Mouse (Mus musculus): ENCODE measurements at regions not wholly inside any gene's neighbourhood (a gene's known extent, or its start where the extent isn't known, plus 50 kb on each side); places are given as distances from the start of the nearest gene placed in this dataset.

- H3K27ac ChIP-seq = no peak overlapping the region
- no peaks in the 10 kb centered on the region for H3K36me3 ChIP-seq
- H3K27me3 ChIP-seq = no peaks in the 10 kb centered on the region
- H3K4me3 ChIP-seq = no peak overlapping the region
- no peak overlapping the region for H3K4me2 ChIP-seq
- H3K9me3 ChIP-seq (replicated peaks) = no peaks in the 10 kb centered on the region
- 61% methylated on average over 11 of the region's 11 CpGs for WGBS
- ATAC-seq (replicated peaks; ENCODE audit: insufficient number of reproducible peaks, insufficient read depth, low FRiP score, low read depth) = no peak
- no peaks in the 10 kb centered on the region for H3K4me1 ChIP-seq (replicated peaks)
- H3K9ac ChIP-seq = no peak overlapping the region
Observed at GRCm38 (mm10) chr2:74032177-74033021, 121.3 kb upstream of the Atp5g3 start.

- H3K4me1 ChIP-seq (replicated peaks) = no peaks in the 10 kb centered on the region
- no peak overlapping the region for H3K9ac ChIP-seq
- no peaks in the 10 kb centered on the region for H3K27me3 ChIP-seq
- WGBS = 63% methylated on average over 9 of the region's 9 CpGs
- H3K27ac ChIP-seq = no peak overlapping the region
- H3K4me3 ChIP-seq = no peak overlapping the region
- no peak overlapping the region for H3K4me2 ChIP-seq
- H3K9me3 ChIP-seq (replicated peaks) = no peaks in the 10 kb centered on the region
- ATAC-seq (replicated peaks; ENCODE audit: insufficient number of reproducible peaks, insufficient read depth, low FRiP score, low read depth) = no peak
- H3K36me3 ChIP-seq = no peaks in the 10 kb centered on the region
Observed at GRCm38 (mm10) chr2:74029938-74030337, 118.8 kb upstream of the Atp5g3 start.

GRCm38 (mm10) chr2:74027404-74028104, 116.4 kb upstream of the Atp5g3 start:
- no peaks in the 10 kb centered on the region for H3K9me3 ChIP-seq (replicated peaks)
- no peak overlapping the region for H3K4me3 ChIP-seq
- no peak overlapping the region for H3K4me2 ChIP-seq
- no peak overlapping the region for H3K9ac ChIP-seq
- ATAC-seq (replicated peaks; ENCODE audit: insufficient number of reproducible peaks, insufficient read depth, low FRiP score, low read depth) = no peak
- no peaks in the 10 kb centered on the region for H3K27me3 ChIP-seq
- H3K27ac ChIP-seq = no peak overlapping the region
- H3K4me1 ChIP-seq (replicated peaks) = no peaks in the 10 kb centered on the region
- WGBS = 57% methylated on average over 11 of the region's 11 CpGs
- H3K36me3 ChIP-seq = no peaks in the 10 kb centered on the region

GRCm38 (mm10) chr2:74015146-74015545, 104.0 kb upstream of the Atp5g3 start:
- ATAC-seq (replicated peaks; ENCODE audit: insufficient number of reproducible peaks, insufficient read depth, low FRiP score, low read depth) = no peak
- Histone ChIP-seq H3K4me3 (no peak overlapping the region), H3K4me1 (replicated peaks) (no peaks in the 10 kb centered on the region), H3K36me3 (no peaks in the 10 kb centered on the region), H3K4me2 (no peak overlapping the region), H3K9ac (no peak overlapping the region), H3K9me3 (replicated peaks) (no peaks in the 10 kb centered on the region), H3K27me3 (no peaks in the 10 kb centered on the region; the same call in 1 of the 2 replicates), H3K27ac (no peak overlapping the region)
- WGBS = 86% methylated on average over 7 of the region's 7 CpGs

GRCm38 (mm10) chr2:74014201-74014600, 103.1 kb upstream of the Atp5g3 start:
- no peak overlapping the region for H3K9ac ChIP-seq
- ATAC-seq (replicated peaks; ENCODE audit: insufficient number of reproducible peaks, insufficient read depth, low FRiP score, low read depth) = no peak
- no peaks in the 10 kb centered on the region; the same call in 1 of the 2 replicates for H3K27me3 ChIP-seq
- H3K4me2 ChIP-seq = no peak overlapping the region
- H3K36me3 ChIP-seq = no peaks in the 10 kb centered on the region
- no peaks in the 10 kb centered on the region for H3K9me3 ChIP-seq (replicated peaks)
- H3K4me3 ChIP-seq = no peak overlapping the region
- no peak overlapping the region for H3K27ac ChIP-seq
- WGBS = 78% methylated on average over 3 of the region's 3 CpGs
- no peaks in the 10 kb centered on the region for H3K4me1 ChIP-seq (replicated peaks)

- 13% methylated on average over 2 of the region's 2 CpGs for WGBS
- H3K4me1 ChIP-seq (replicated peaks) = no peaks in the 10 kb centered on the region
Observed at GRCm38 (mm10) chr2:73998531-73998930, 87.4 kb upstream of the Atp5g3 start.

GRCm38 (mm10) chr2:73996986-73997385, 85.9 kb upstream of the Atp5g3 start:
- H3K4me2 ChIP-seq = no peak overlapping the region
- H3K27ac ChIP-seq = no peak overlapping the region
- no peak overlapping the region for H3K9ac ChIP-seq
- H3K9me3 ChIP-seq (replicated peaks) = no peaks in the 10 kb centered on the region
- no peaks in the 10 kb centered on the region for H3K4me1 ChIP-seq (replicated peaks)
- no peaks in the 10 kb centered on the region for H3K36me3 ChIP-seq
- H3K4me3 ChIP-seq = no peak overlapping the region
- 53% methylated on average over 5 of the region's 5 CpGs for WGBS
- ATAC-seq (replicated peaks; ENCODE audit: insufficient number of reproducible peaks, insufficient read depth, low FRiP score, low read depth) = no peak
- peaks cover 8% of the 10 kb centered on the region for H3K27me3 ChIP-seq

More at GRCm38 (mm10) chr2:73998531-73998930, 87.4 kb upstream of the Atp5g3 start:
- no peaks in the 10 kb centered on the region for H3K9me3 ChIP-seq (replicated peaks)
- ATAC-seq (replicated peaks; ENCODE audit: insufficient number of reproducible peaks, insufficient read depth, low FRiP score, low read depth) = no peak
- no peak overlapping the region for H3K27ac ChIP-seq
- H3K36me3 ChIP-seq = no peaks in the 10 kb centered on the region
- no peak overlapping the region for H3K4me3 ChIP-seq
- no peak overlapping the region for H3K4me2 ChIP-seq
- H3K9ac ChIP-seq = no peak overlapping the region
- peaks cover 8% of the 10 kb centered on the region for H3K27me3 ChIP-seq

GRCm38 (mm10) chr2:73991818-73992217, 80.7 kb upstream of the Atp5g3 start:
- WGBS = 77% methylated on average over 11 of the region's 11 CpGs

GRCm38 (mm10) chr2:73987441-73988105, 76.4 kb upstream of the Atp5g3 start:
- 85% methylated on average over 10 of the region's 10 CpGs for WGBS
- no peak for ATAC-seq (replicated peaks; ENCODE audit: insufficient number of reproducible peaks, insufficient read depth, low FRiP score, low read depth)
- no peaks in the 10 kb centered on the region for H3K9me3 ChIP-seq (replicated peaks)
- no peak overlapping the region for H3K9ac ChIP-seq
- H3K36me3 ChIP-seq = no peaks in the 10 kb centered on the region
- H3K27ac ChIP-seq = no peak overlapping the region
- H3K4me2 ChIP-seq = no peak overlapping the region
- H3K27me3 ChIP-seq = peaks cover 3% of the 10 kb centered on the region; the same call in 1 of the 2 replicates
- H3K4me1 ChIP-seq (replicated peaks) = no peaks in the 10 kb centered on the region
- no peak overlapping the region for H3K4me3 ChIP-seq

More at GRCm38 (mm10) chr2:73991818-73992217, 80.7 kb upstream of the Atp5g3 start:
- no peak overlapping the region for H3K4me3 ChIP-seq
- H3K4me1 ChIP-seq (replicated peaks) = no peaks in the 10 kb centered on the region
- H3K9me3 ChIP-seq (replicated peaks) = no peaks in the 10 kb centered on the region
- H3K4me2 ChIP-seq = no peak overlapping the region
- no peaks in the 10 kb centered on the region for H3K36me3 ChIP-seq
- no peaks in the 10 kb centered on the region for H3K27me3 ChIP-seq
- ATAC-seq (replicated peaks; ENCODE audit: insufficient number of reproducible peaks, insufficient read depth, low FRiP score, low read depth) = no peak
- no peak overlapping the region for H3K9ac ChIP-seq
- no peak overlapping the region for H3K27ac ChIP-seq

GRCm38 (mm10) chr2:73985911-73986250, 74.8 kb upstream of the Atp5g3 start:
- 75% methylated on average over 6 of the region's 6 CpGs for WGBS
- ATAC-seq (replicated peaks; ENCODE audit: insufficient number of reproducible peaks, insufficient read depth, low FRiP score, low read depth) = no peak
- Histone ChIP-seq H3K9ac (no peak overlapping the region), H3K36me3 (no peaks in the 10 kb centered on the region), H3K27ac (no peak overlapping the region), H3K4me3 (no peak overlapping the region), H3K4me2 (no peak overlapping the region), H3K9me3 (replicated peaks) (no peaks in the 10 kb centered on the region), H3K27me3 (peaks cover 8% of the 10 kb centered on the region; the same call in 1 of the 2 replicates), H3K4me1 (replicated peaks) (no peaks in the 10 kb centered on the region)

GRCm38 (mm10) chr2:73985238-73985910, 74.2 kb upstream of the Atp5g3 start:
- no peak overlapping the region for H3K4me2 ChIP-seq
- H3K4me1 ChIP-seq (replicated peaks) = no peaks in the 10 kb centered on the region
- H3K27ac ChIP-seq = no peak overlapping the region
- H3K36me3 ChIP-seq = no peaks in the 10 kb centered on the region
- 73% methylated on average over 14 of the region's 14 CpGs for WGBS
- no peak for ATAC-seq (replicated peaks; ENCODE audit: insufficient number of reproducible peaks, insufficient read depth, low FRiP score, low read depth)
- no peak overlapping the region for H3K4me3 ChIP-seq
- no peaks in the 10 kb centered on the region for H3K9me3 ChIP-seq (replicated peaks)
- H3K27me3 ChIP-seq = peaks cover 8% of the 10 kb centered on the region; the same call in 1 of the 2 replicates
- no peak overlapping the region for H3K9ac ChIP-seq
